In genomic region chrX:75083982-75084773, GRCm38 (mm10) we compare ENCODE assay signal across 8 mouse cellular contexts. TPM values are rescaled to one million over a fixed set of nuclear protein-coding genes. Genes with fewer than 3 reads are reported as not detected.
DNase-seq lines count a peak whose midpoint lies in the region; ATAC-seq lines count a peak whose summit lies in the region.

No protein-coding gene starts in this region.

- peak; percentile 5 for DNase-seq in gastrocnemius, adult 18-20 months (ENCODE audit: low spot score)
- no peak for DNase-seq in gastrocnemius, postnatal 14 days
- no peak for DNase-seq in embryonic facial prominence, embryonic 10.5 days (ENCODE audit: low spot score)
- peak; percentile 5 for DNase-seq in lung, postnatal 10 days
- peak; percentile 9 for DNase-seq in right cerebral cortex, postnatal 14 days

- H3K27me3 ChIP-seq in embryonic facial prominence, embryonic 10.5 days (replicated peaks; ENCODE audit: low read depth, poor library complexity, severe bottlenecking), result no peaks in the 10 kb centered on the region
- no peaks in the 10 kb centered on the region for H3K27me3 ChIP-seq in heart, embryonic 13.5 days (replicated peaks)
- no peaks in the 10 kb centered on the region for H3K27me3 ChIP-seq in kidney, embryonic 16.5 days (ENCODE audit: insufficient read depth, low read length)

- H3K9me3 ChIP-seq in embryonic facial prominence, embryonic 10.5 days, result no peaks in the 10 kb centered on the region
- H3K9me3 ChIP-seq in heart, embryonic 13.5 days, result no peaks in the 10 kb centered on the region
- H3K9me3 ChIP-seq in kidney, embryonic 16.5 days (ENCODE audit: low read length), result no peaks in the 10 kb centered on the region

- H3K27ac ChIP-seq in embryonic facial prominence, embryonic 10.5 days (replicated peaks), result no peak overlapping the region
- H3K27ac ChIP-seq in heart, embryonic 13.5 days (replicated peaks), result peak overlapping the region; percentile 56
- no peak overlapping the region for H3K27ac ChIP-seq in kidney, embryonic 16.5 days (ENCODE audit: low read length)

- no peaks in the 10 kb centered on the region for H3K36me3 ChIP-seq in embryonic facial prominence, embryonic 10.5 days (replicated peaks)
- no peaks in the 10 kb centered on the region for H3K36me3 ChIP-seq in heart, embryonic 13.5 days
- no peaks in the 10 kb centered on the region for H3K36me3 ChIP-seq in kidney, embryonic 16.5 days (ENCODE audit: insufficient read depth, low read length)

- peak overlapping the region; percentile 71 for H3K4me2 ChIP-seq in heart, embryonic 13.5 days
- H3K4me2 ChIP-seq in kidney, embryonic 16.5 days (replicated peaks; ENCODE audit: low read depth, low read length), result peak overlapping the region; percentile 63

- peak overlapping the region; percentile 64 for H3K4me3 ChIP-seq in embryonic facial prominence, embryonic 10.5 days
- peak overlapping the region; percentile 65 for H3K4me3 ChIP-seq in heart, embryonic 13.5 days
- peak overlapping the region; percentile 56 for H3K4me3 ChIP-seq in kidney, embryonic 16.5 days (ENCODE audit: low read length)

- WGBS in embryonic facial prominence, embryonic 10.5 days, result 23% methylated on average over 26 of the region's 26 CpGs
- 18% methylated on average over 26 of the region's 26 CpGs for WGBS in heart, embryonic 13.5 days
- 27% methylated on average over 23 of the region's 26 CpGs for WGBS in kidney, embryonic 16.5 days

- peak; percentile 58 for ATAC-seq in activated CD4-positive, CD25-positive, alpha-beta regulatory T cell, adult 4 months
- no peak for ATAC-seq in heart, embryonic 13.5 days (ENCODE audit: extremely low read depth, insufficient number of reproducible peaks, low FRiP score, low TSS enrichment)
- ATAC-seq in kidney, embryonic 16.5 days (ENCODE audit: low FRiP score, low TSS enrichment), result peak; percentile 91

- no peaks in the 10 kb centered on the region for H3K4me1 ChIP-seq in embryonic facial prominence, embryonic 10.5 days
- no peaks in the 10 kb centered on the region for H3K4me1 ChIP-seq in heart, embryonic 13.5 days
- no peaks in the 10 kb centered on the region for H3K4me1 ChIP-seq in kidney, embryonic 16.5 days (ENCODE audit: insufficient read depth, low read length)

- H3K9ac ChIP-seq in heart, embryonic 13.5 days, result peak overlapping the region; percentile 80
- H3K9ac ChIP-seq in kidney, embryonic 16.5 days (replicated peaks; ENCODE audit: low read length), result peak overlapping the region; percentile 60

- intact Hi-C loops in gastrocnemius, postnatal 14 days (cut with DNase I; ENCODE audit: low total_unique reads), result no loop called here

RNA-seq across cellular contexts. Expression of gene Gab3, which starts 1.1 kb away (rescaled TPM):
- under 1 TPM; 0.30 to 0.50 TPM for total RNA-seq in gastrocnemius, adult 18-20 months (2021)
- 1 to 10 TPM; 1.3 to 1.7 TPM for total RNA-seq in gastrocnemius, postnatal 14 days (2021)
- 10 to 100 TPM; 14.8 to 15.7 TPM for polyA plus RNA-seq in activated CD4-positive, CD25-positive, alpha-beta regulatory T cell, adult 4 months (2017; shearing (Covaris generic))
- polyA plus RNA-seq in embryonic facial prominence, embryonic 10.5 days (2016; fragmentation: Nextera tagmentation; extraction: Ambion mirVana), result 0.74 and 0.85 TPM in 2 replicates
- polyA plus RNA-seq in heart, embryonic 13.5 days (2015; fragmentation: Nextera tagmentation; extraction: Ambion mirVana), result 2.4 and 3.4 TPM in 2 replicates
- 2.1 and 2.2 TPM in 2 replicates for polyA plus RNA-seq in kidney, embryonic 16.5 days (2015; fragmentation: Nextera tagmentation; extraction: Ambion mirVana)

RNA-seq across cellular contexts. Expression of gene Dkc1, which starts 11.5 kb away (rescaled TPM):
- total RNA-seq in gastrocnemius, adult 18-20 months (2021), result 10 to 100 TPM; 27.4 to 33.9 TPM
- 10 to 100 TPM; 25.4 to 31.2 TPM for total RNA-seq in gastrocnemius, postnatal 14 days (2021)
- polyA plus RNA-seq in activated CD4-positive, CD25-positive, alpha-beta regulatory T cell, adult 4 months (2017; shearing (Covaris generic)), result 100 to 1,000 TPM; 118 to 126 TPM
- polyA plus RNA-seq in embryonic facial prominence, embryonic 10.5 days (2016; fragmentation: Nextera tagmentation; extraction: Ambion mirVana), result 240 and 247 TPM in 2 replicates
- polyA plus RNA-seq in heart, embryonic 13.5 days (2015; fragmentation: Nextera tagmentation; extraction: Ambion mirVana), result 76.1 and 82.0 TPM in 2 replicates
- 135 and 160 TPM in 2 replicates for polyA plus RNA-seq in kidney, embryonic 16.5 days (2015; fragmentation: Nextera tagmentation; extraction: Ambion mirVana)

RNA-seq across cellular contexts. Expression of gene Mpp1, which starts 46.6 kb away (rescaled TPM):
- 10 to 100 TPM; 10.4 to 11.8 TPM for total RNA-seq in gastrocnemius, adult 18-20 months (2021)
- total RNA-seq in gastrocnemius, postnatal 14 days (2021), result 10 to 100 TPM; 20.6 to 21.7 TPM
- polyA plus RNA-seq in activated CD4-positive, CD25-positive, alpha-beta regulatory T cell, adult 4 months (2017; shearing (Covaris generic)), result 100 to 1,000 TPM; 100 to 101 TPM
- 23.4 and 24.8 TPM in 2 replicates for polyA plus RNA-seq in embryonic facial prominence, embryonic 10.5 days (2016; fragmentation: Nextera tagmentation; extraction: Ambion mirVana)
- polyA plus RNA-seq in heart, embryonic 13.5 days (2015; fragmentation: Nextera tagmentation; extraction: Ambion mirVana), result 35.6 and 38.9 TPM in 2 replicates
- 56.7 and 68.8 TPM in 2 replicates for polyA plus RNA-seq in kidney, embryonic 16.5 days (2015; fragmentation: Nextera tagmentation; extraction: Ambion mirVana)

Comparison
In these comparisons a context has a peak if more than half of its experiments do, and no peak if none do; other contexts are left out.
1. DNase-seq: peak in gastrocnemius, adult 18-20 months (single experiment), lung, postnatal 10 days (single experiment) and right cerebral cortex, postnatal 14 days (single experiment); none in gastrocnemius, postnatal 14 days (single experiment) and embryonic facial prominence, embryonic 10.5 days (single experiment).
2. Peak in every context shown above with its lines, with median percentiles within 50 percentile points of each other: H3K4me3 ChIP-seq.